Mouse (Mus musculus) lung, adult 2 months (tissue): ENCODE results near the gene Gnai2.

Experiments used
- CTCF ChIP-seq: fragments of 200-500 bp; IDR thresholded peaks from 2 replicates; pipeline ENCODE4 v1.5.1; 2011; ENCODE audit warnings: mild to moderate bottlenecking, low read length, control low read depth; ENCODE audit not compliant: insufficient read depth
- POLR2A ChIP-seq: fragments of 200-500 bp; IDR thresholded peaks from 2 replicates; pipeline ENCODE4 v1.6.1; 2011; ENCODE audit warnings: low read depth, mild to moderate bottlenecking, control low read depth, low read length, borderline replicate concordance; ENCODE audit errors: extremely low read depth

DNA sequence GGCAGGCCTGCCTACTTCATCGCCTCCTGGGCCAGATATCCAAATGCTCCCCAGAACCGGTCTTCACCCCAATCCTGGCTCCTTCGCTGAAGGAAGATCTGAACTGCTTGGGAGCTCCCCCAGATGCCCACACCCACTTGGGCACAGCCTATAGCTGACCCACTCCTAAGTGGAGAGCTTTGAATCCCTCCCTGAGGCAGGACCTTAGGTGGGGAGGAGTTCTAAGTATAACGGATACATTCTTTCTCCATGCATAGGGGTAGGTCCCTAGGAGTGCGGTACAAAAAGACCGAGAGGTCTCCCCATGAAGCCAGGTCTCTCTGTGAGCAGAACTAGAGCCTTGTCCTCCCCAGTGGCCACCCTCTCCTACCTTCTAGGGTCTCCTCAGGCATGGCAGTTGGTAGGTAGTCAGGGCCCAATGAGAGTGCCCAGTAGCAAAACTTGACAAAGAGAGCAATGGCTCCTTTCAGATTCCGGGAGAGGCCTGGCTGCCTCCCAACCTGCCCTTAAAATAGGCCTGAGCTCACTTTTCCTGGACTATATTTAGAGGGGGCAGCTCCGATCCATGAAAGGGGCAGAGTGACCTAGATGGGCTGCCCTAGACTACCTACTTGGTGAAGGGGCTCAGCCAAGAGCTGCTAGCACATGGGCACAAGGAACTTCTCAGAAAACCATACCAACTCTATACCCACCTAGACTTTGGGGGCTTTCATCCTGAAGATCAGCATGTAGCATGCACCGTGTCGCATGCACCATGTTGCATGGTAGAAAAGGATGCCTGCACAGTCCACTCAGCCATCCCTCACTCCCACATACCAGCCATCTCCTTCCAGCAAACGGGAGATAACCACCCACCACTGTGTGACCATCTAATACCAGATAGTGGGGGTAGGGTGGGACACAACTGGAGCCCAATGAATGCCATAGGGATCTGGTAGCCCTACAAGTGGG, 38.3 kb downstream of the Gnai2 start:
- TF ChIP-seq CTCF (no peak), POLR2A (no peak)
